Mouse (Mus musculus): ENCODE data around the gene Hmgn3.

The Hmgn3 gene

GRCm38 (mm10) chr9:83098652-83099307 is 47.7 kb downstream of the Hmgn3 start:
- DNase-seq, result no peak

- peak; percentile 19 for DNase-seq
Measured at GRCm38 (mm10) chr9:83097816-83098215, 48.7 kb downstream of the Hmgn3 start.

- DNase-seq, result no peak
Measured at GRCm38 (mm10) chr9:83094649-83095336, 51.7 kb downstream of the Hmgn3 start.

- DNase-seq, result peak; percentile 49
Measured at GRCm38 (mm10) chr9:83083790-83084469, 62.6 kb downstream of the Hmgn3 start.

- DNase-seq, result no peak
Measured at GRCm38 (mm10) chr9:83083091-83083490, 63.4 kb downstream of the Hmgn3 start.

- no peak for DNase-seq
Measured at GRCm38 (mm10) chr9:83082296-83082695, 64.2 kb downstream of the Hmgn3 start.

- DNase-seq, result no peak
Measured at GRCm38 (mm10) chr9:83079724-83080123, 66.8 kb downstream of the Hmgn3 start.

- DNase-seq, result no peak
Measured at GRCm38 (mm10) chr9:83068246-83068645, 78.2 kb downstream of the Hmgn3 start.

- DNase-seq, result peak; percentile 29
Measured at GRCm38 (mm10) chr9:83061289-83061688, 85.2 kb downstream of the Hmgn3 start.
